Mouse (Mus musculus) ES-Bruce4 (cell line): ENCODE measurements around the gene Il21r.

Source experiments
- CTCF ChIP-seq: IDR thresholded peaks from one replicate; pipeline ENCODE4 v1.8.1; 2011; ENCODE audit warnings: low read depth, low read length
- POLR2A ChIP-seq: IDR thresholded peaks from one replicate; pipeline ENCODE4 v1.8.1; 2011; ENCODE audit warnings: low read length; ENCODE audit not compliant: insufficient read depth

DNA sequence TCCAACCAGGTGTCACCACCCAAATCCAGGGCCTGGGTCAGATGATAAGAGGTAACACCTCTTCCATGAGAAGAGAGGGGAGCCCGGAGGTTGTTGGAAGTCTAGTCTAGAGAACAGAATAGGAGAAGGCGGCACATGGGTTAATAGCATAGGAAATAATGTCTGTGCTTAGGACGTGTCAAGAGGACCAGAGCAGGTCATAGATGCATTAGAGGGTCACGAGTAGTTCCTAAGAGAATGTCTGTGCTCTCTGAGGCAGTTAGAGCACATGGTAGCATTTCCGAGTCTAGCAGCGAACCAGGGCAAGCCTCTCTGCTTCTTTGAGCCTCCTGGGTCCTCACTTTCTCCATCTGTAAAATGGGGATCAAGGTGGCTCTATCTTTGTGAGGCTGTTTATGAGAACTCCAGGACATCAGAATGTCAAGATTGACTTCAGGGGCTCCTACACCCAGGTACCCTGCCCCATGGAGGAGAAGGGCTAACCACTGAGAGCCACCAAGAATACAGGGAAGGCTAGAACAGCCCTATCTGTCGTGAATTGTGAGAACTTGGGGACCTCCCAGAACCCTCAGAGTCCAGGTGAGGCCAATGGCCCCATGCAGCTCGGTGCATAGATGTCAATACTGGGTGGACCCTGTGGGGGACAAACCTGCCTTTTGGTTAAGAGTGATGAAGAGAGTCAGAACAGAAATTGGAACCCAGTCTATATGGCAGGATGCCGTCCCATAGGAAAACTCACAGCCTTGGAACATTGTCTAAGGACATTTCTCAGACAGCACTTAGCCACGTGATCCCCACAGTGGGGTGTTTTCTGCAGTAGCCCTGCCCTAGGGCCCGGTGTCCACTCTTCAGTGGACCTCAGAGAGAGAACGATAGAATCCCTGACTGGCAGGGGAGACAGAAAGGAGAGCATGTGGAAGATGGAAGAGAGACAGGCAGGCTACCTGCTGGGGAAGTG is 1.4 kb downstream of the Il21r start:
- TF ChIP-seq CTCF, result no peak
- TF ChIP-seq POLR2A, result no peak
